Mouse (Mus musculus) thymus, adult 2 months (tissue): Measurements from ENCODE around the gene Trmt13. TPM values are rescaled to one million over a fixed set of nuclear protein-coding genes. Genes with fewer than 3 reads are reported as not detected.
"Not testable (repeated sequence)": the region's sequence is repeated elsewhere in the genome, so short reads cannot be mapped to it uniquely, and the experiment has no call there.

Experiments used
- DNase-seq: peaks from one replicate; pipeline ENCODE4 v3.0.0; 2021
- H3K27ac ChIP-seq: fragments of 200-500 bp; 2 replicates; pipeline ENCODE4 v1.5.1; 2012; ENCODE audit warnings: low read length, control low read depth; ENCODE audit not compliant: control insufficient read depth, insufficient read depth
- H3K27me3 ChIP-seq: fragments of 200-500 bp; 2 replicates; pipeline ENCODE4 v1.6.1; 2012; ENCODE audit warnings: mild to moderate bottlenecking, low read length, moderate library complexity, mixed read lengths; ENCODE audit not compliant: control insufficient read depth, insufficient read depth
- H3K36me3 ChIP-seq: fragments of 200-500 bp; 2 replicates; pipeline ENCODE4 v1.6.1; 2012; ENCODE audit warnings: mild to moderate bottlenecking, low read length, moderate library complexity; ENCODE audit not compliant: control insufficient read depth, insufficient read depth
- H3K4me1 ChIP-seq: fragments of 200-500 bp; replicated peaks from 2 replicates; pipeline ENCODE4 v1.6.1; 2012; ENCODE audit warnings: low read length; ENCODE audit not compliant: control insufficient read depth, insufficient read depth
- H3K4me3 ChIP-seq: fragments of 200-500 bp; 2 replicates; pipeline ENCODE4 v1.5.1; 2012; ENCODE audit warnings: mild to moderate bottlenecking, low read length, control low read depth, moderate library complexity; ENCODE audit not compliant: control insufficient read depth, insufficient read depth
- CTCF ChIP-seq: fragments of 200-500 bp; IDR thresholded peaks from 2 replicates; pipeline ENCODE4 v1.5.1; 2012; ENCODE audit warnings: mild to moderate bottlenecking, control low read depth, low read length, moderate library complexity, borderline replicate concordance; ENCODE audit not compliant: control insufficient read depth, poor library complexity, insufficient read depth; ENCODE audit errors: extremely low read depth
- POLR2A ChIP-seq: fragments of 200-500 bp; IDR thresholded peaks from 2 replicates; pipeline ENCODE4 v1.6.1; 2012; ENCODE audit warnings: mild to moderate bottlenecking, low read length, control low read depth, moderate library complexity; ENCODE audit not compliant: control insufficient read depth, poor library complexity, insufficient read depth; ENCODE audit errors: extremely low read depth
- WGBS: fragments of 180-500 bp; shearing (Covaris S2); methylation state at CpG from one replicate; pipeline ENCODE4 v1.1.7; 2018; 5-methylcytosine and 5-hydroxymethylcytosine counted together
- polyA plus RNA-seq: library from polyadenylated mRNA; depleted of rRNA; stranded (reverse); fragments of >200 nt; gene quantifications from 2 replicates; pipeline ENCODE4 v1.2.3, GENCODE M21; 2012

Gene Trmt13
- polyA plus RNA-seq, 1 experiment, result 12.9 TPM

- Histone ChIP-seq H3K36me3 (peaks cover 42% of the 10 kb centered on the region), H3K27ac (no peak overlapping the region), H3K27me3 (no peaks in the 10 kb centered on the region), H3K4me3 (no peak overlapping the region), H3K4me1 (no peaks in the 10 kb centered on the region)
- 96% methylated on average over 9 of the region's 9 CpGs for WGBS
- TF ChIP-seq CTCF (no peak), POLR2A (no peak)
- no peak for DNase-seq
Measured at GRCm38 (mm10) chr3:116582201-116582600, 32.2 kb downstream of the Trmt13 start.

- Histone ChIP-seq H3K27ac (no peak overlapping the region), H3K4me1 (no peaks in the 10 kb centered on the region), H3K4me3 (no peak overlapping the region), H3K36me3 (peaks cover 17% of the 10 kb centered on the region), H3K27me3 (no peaks in the 10 kb centered on the region)
- TF ChIP-seq CTCF, result no peak
- no peak for TF ChIP-seq POLR2A
- 68% methylated on average over 3 of the region's 3 CpGs for WGBS
- DNase-seq, result no peak
Measured at GRCm38 (mm10) chr3:116577286-116577685, 37.1 kb downstream of the Trmt13 start.

GRCm38 (mm10) chr3:116570628-116571027 lies 43.8 kb downstream of the Trmt13 start:
- WGBS, result 27% methylated on average over 2 of the region's 2 CpGs
- H3K4me3 ChIP-seq, result no peak overlapping the region
- no peak overlapping the region for H3K27ac ChIP-seq
- no peaks in the 10 kb centered on the region for H3K27me3 ChIP-seq
- DNase-seq, result no peak
- H3K4me1 ChIP-seq, result no peaks in the 10 kb centered on the region
- TF ChIP-seq POLR2A (no peak), CTCF (no peak)
- H3K36me3 ChIP-seq, result no peaks in the 10 kb centered on the region

GRCm38 (mm10) chr3:116563095-116563492 lies 51.3 kb downstream of the Trmt13 start:
- no peaks in the 10 kb centered on the region for H3K36me3 ChIP-seq
- H3K4me1 ChIP-seq, result peaks cover 8% of the 10 kb centered on the region
- TF ChIP-seq CTCF, result no peak
- TF ChIP-seq POLR2A, result no peak
- no peaks in the 10 kb centered on the region for H3K27me3 ChIP-seq
- 23% methylated on average over 7 of the region's 7 CpGs for WGBS
- DNase-seq, result no peak
- H3K27ac ChIP-seq, result no peak overlapping the region
- no peak overlapping the region for H3K4me3 ChIP-seq

- Histone ChIP-seq H3K27ac (no peak within 1 kb of the TSS), H3K27me3 (no peaks in the 10 kb centered on the region), H3K4me1 (peaks cover 8% of the 10 kb centered on the region), H3K4me3 (no peak within 1 kb of the TSS), H3K36me3 (no peaks in the 10 kb centered on the region)
- TF ChIP-seq POLR2A (no peak), CTCF (no peak)
- DNase-seq, result no peak
- WGBS, result 44% methylated on average over 7 of the region's 7 CpGs
Measured at GRCm38 (mm10) chr3:116562408-116563094, 51.8 kb downstream of the Trmt13 start, which contains the start of gene Lrrc39. Lrrc39 (plus strand) TSS chr3:116562973.

GRCm38 (mm10) chr3:116561315-116561714 lies 53.1 kb downstream of the Trmt13 start:
- H3K27ac ChIP-seq, H3K27me3 ChIP-seq, H3K4me1 ChIP-seq, H3K4me3 ChIP-seq, H3K36me3 ChIP-seq: not testable (repeated sequence)
- 98% methylated on average over 14 of the region's 14 CpGs for WGBS
- DNase-seq, result peak; percentile 19

- TF ChIP-seq POLR2A, result no peak
- no peak for TF ChIP-seq CTCF
- no peak for DNase-seq
- WGBS, result 96% methylated on average over 5 of the region's 5 CpGs
- H3K27ac ChIP-seq, result no peak overlapping the region
- H3K4me3 ChIP-seq, result no peak overlapping the region
- peaks cover 12% of the 10 kb centered on the region for H3K36me3 ChIP-seq
- no peaks in the 10 kb centered on the region for H3K27me3 ChIP-seq
- H3K4me1 ChIP-seq, result no peaks in the 10 kb centered on the region
Measured at GRCm38 (mm10) chr3:116551362-116551761, 63.0 kb downstream of the Trmt13 start.
